Mouse (Mus musculus) C2C12 (cell line): Measurements from ENCODE around the gene Fanci. TPM values are rescaled to one million over a fixed set of nuclear protein-coding genes. Genes with fewer than 3 reads are reported as not detected.

Experiments used
- H3K27me3 ChIP-seq: one replicate; pipeline ENCODE4 v1.6.1; 2011; ENCODE audit not compliant: control insufficient read depth, insufficient read depth, insufficient read length
- H3K36me3 ChIP-seq: one replicate; pipeline ENCODE4 v1.6.1; 2011; ENCODE audit not compliant: control insufficient read depth, insufficient read depth
- H3K4me3 ChIP-seq: one replicate; pipeline ENCODE4 v1.5.1; 2011; ENCODE audit warnings: mild to moderate bottlenecking, control low read depth; ENCODE audit not compliant: poor library complexity, insufficient read depth, severe bottlenecking
- H3K79me2 ChIP-seq: one replicate; pipeline ENCODE4 v1.6.1; 2011; ENCODE audit not compliant: control insufficient read depth, insufficient read depth
- H3K79me3 ChIP-seq: one replicate; pipeline ENCODE4 v1.6.1; 2011; ENCODE audit warnings: low read depth, control low read depth
- H3ac ChIP-seq: one replicate; pipeline ENCODE3; 2011; ENCODE audit warnings: low read depth; ENCODE audit not compliant: control insufficient read depth, insufficient read length
- CEBPB ChIP-seq: IDR thresholded peaks from one replicate; pipeline ENCODE4 v1.6.1; 2011; ENCODE audit warnings: low read depth, mild to moderate bottlenecking, control low read depth, moderate library complexity
- CTCF ChIP-seq: IDR thresholded peaks from one replicate; pipeline ENCODE4 v1.5.1; 2011; ENCODE audit not compliant: control insufficient read depth, insufficient read depth, insufficient read length
- FOSL1 ChIP-seq: IDR thresholded peaks from one replicate; pipeline ENCODE4 v1.8.0; 2011; ENCODE audit warnings: mild to moderate bottlenecking, low read length; ENCODE audit not compliant: poor library complexity, insufficient read depth, severe bottlenecking
- MAX ChIP-seq: IDR thresholded peaks from one replicate; pipeline ENCODE4 v1.6.1; 2011; ENCODE audit warnings: mild to moderate bottlenecking, control low read depth
- MYOD1 ChIP-seq: IDR thresholded peaks from one replicate; pipeline ENCODE4 v1.6.1; 2011; ENCODE audit warnings: low read depth; ENCODE audit not compliant: control insufficient read depth, insufficient read length
- MYOG ChIP-seq: IDR thresholded peaks from one replicate; pipeline ENCODE4 v1.6.1; 2011; ENCODE audit not compliant: control insufficient read depth, insufficient read length; ENCODE audit errors: extremely low read depth
- USF1 ChIP-seq: IDR thresholded peaks from one replicate; pipeline ENCODE4 v1.6.1; 2011; ENCODE audit warnings: low read depth, mild to moderate bottlenecking, control low read depth, moderate library complexity
- polyA plus RNA-seq: library from polyadenylated mRNA; unstranded; fragments of >200 nt; fragmentation: generic; extraction: Trizol; gene quantifications from one replicate; pipeline ENCODE4 v1.2.1, GENCODE M21; 2012; ENCODE audit warnings: missing spikeins

Gene Fanci
- polyA plus RNA-seq, 1 experiment: 4.3 TPM

GRCm38 (mm10) chr7:79358350-79359182 is 33.2 kb upstream of the Fanci start:
- peaks cover 72% of the 10 kb centered on the region for H3K36me3 ChIP-seq
- no peaks in the 10 kb centered on the region for H3K27me3 ChIP-seq
- H3K79me2 ChIP-seq: no peaks in the 10 kb centered on the region
- H3K79me3 ChIP-seq: no peaks in the 10 kb centered on the region
- no peak overlapping the region for H3K4me3 ChIP-seq
- no peak for TF ChIP-seq FOSL1
- no peak for TF ChIP-seq MYOG
- TF ChIP-seq MYOD1: no peak
- no peak for TF ChIP-seq MAX
- H3ac ChIP-seq: no peak overlapping the region

DNA sequence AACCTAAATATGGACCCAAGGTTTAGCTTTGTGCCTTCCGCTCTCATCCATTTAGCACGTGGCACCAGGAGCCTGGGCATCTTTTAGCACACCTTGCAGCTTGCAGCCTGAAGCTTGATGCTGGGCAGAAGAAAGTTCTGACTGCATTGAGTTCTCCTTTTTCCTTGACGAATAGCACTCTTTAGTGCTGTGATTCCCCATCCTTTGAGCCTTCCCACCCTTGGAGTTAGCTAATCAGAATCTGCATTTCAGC is 32.6 kb upstream of the Fanci start:
- no peak for TF ChIP-seq MYOG
- TF ChIP-seq USF1: no peak
- TF ChIP-seq CTCF: no peak
- Histone ChIP-seq H3K27me3 (no peaks in the 10 kb centered on the region), H3K36me3 (peaks cover 66% of the 10 kb centered on the region)

DNA sequence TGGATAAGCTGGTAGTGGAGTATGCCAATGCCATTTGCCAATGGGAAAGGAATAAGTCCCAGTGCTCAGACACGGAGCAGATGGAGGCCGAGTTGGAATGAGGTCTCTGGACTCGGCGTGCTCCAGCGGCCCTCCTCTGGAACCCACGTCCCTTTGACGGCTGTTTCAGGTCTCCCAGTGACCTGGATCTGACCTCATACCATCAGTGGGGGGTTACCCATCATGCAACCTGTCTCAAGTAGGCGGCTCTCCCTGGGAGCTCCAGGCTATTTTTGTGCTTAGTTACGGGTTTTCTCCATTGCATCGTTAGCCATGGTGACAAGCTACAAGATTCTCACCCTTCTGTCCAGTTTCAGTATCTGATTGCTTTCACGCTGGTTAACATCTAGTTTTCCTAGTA is 31.7 kb upstream of the Fanci start:
- Histone ChIP-seq H3K36me3 (peaks cover 58% of the 10 kb centered on the region), H3K79me3 (no peaks in the 10 kb centered on the region), H3K27me3 (no peaks in the 10 kb centered on the region), H3K4me3 (no peak overlapping the region), H3K79me2 (no peaks in the 10 kb centered on the region), H3ac (no peak overlapping the region)
- no peak for TF ChIP-seq MAX

More for the DNA sequence above, 32.6 kb upstream of the Fanci start:
- Histone ChIP-seq H3K79me2 (no peaks in the 10 kb centered on the region), H3K79me3 (no peaks in the 10 kb centered on the region), H3ac (no peak overlapping the region), H3K4me3 (no peak overlapping the region)

DNA sequence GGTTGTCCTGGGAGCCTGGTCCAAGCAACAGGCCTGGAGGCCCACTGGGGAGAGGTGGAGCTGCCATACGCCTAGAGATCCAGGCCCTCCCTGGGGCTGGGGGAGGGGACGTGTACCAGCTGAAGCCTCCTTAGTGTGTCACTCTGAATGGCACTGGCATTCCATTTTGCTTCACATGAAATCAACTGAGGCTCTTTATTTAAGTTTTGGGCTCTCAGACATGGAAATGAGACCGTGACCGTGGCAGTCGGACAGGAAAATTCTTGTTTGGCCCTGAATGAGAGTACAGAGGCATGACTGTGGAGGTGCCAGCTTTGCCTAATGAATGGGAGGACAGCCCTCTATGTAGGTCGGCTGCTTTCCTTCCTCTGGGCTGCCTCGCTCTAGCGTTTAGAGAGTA is 29.5 kb upstream of the Fanci start:
- Histone ChIP-seq H3K79me2 (no peaks in the 10 kb centered on the region), H3K4me3 (no peak overlapping the region), H3ac (no peak overlapping the region), H3K79me3 (no peaks in the 10 kb centered on the region), H3K36me3 (peaks cover 44% of the 10 kb centered on the region), H3K27me3 (no peaks in the 10 kb centered on the region)
- TF ChIP-seq MYOD1: no peak
- TF ChIP-seq MYOG: no peak
- TF ChIP-seq CTCF: no peak
- TF ChIP-seq FOSL1: no peak
- TF ChIP-seq CEBPB: no peak

DNA sequence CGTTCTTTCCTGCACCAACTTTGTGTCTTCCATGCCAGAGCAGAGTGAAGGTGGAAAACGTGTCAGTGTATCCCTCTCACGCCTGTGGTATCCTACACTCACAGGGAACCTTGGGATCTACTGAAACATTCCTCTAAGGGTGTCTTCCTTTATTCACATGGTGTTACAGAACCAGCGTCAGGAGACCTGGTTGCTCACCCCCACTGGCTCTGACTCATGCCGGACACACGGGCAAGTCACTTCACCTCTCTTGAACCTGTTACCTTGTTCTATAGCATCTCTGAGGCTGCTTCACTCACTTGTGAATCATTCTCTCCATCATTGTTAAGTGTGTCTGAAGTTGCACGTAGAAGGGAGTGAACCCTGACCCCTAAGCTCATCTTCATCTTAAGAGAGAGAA is 28.9 kb upstream of the Fanci start:
- TF ChIP-seq MYOG (no peak), USF1 (no peak), MYOD1 (no peak), CEBPB (no peak), MAX (no peak), CTCF (no peak), FOSL1 (no peak)
- H3K4me3 ChIP-seq: no peak overlapping the region
- peaks cover 40% of the 10 kb centered on the region for H3K36me3 ChIP-seq
- no peaks in the 10 kb centered on the region for H3K79me2 ChIP-seq
- no peak overlapping the region for H3ac ChIP-seq
- no peaks in the 10 kb centered on the region for H3K79me3 ChIP-seq
- H3K27me3 ChIP-seq: no peaks in the 10 kb centered on the region

GRCm38 (mm10) chr7:79363370-79364043 is 28.2 kb upstream of the Fanci start:
- H3ac ChIP-seq: no peak overlapping the region
- no peak for TF ChIP-seq MAX
- TF ChIP-seq MYOD1: no peak
- TF ChIP-seq CTCF: no peak
- TF ChIP-seq FOSL1: no peak
- no peak for TF ChIP-seq CEBPB
- H3K79me2 ChIP-seq: no peaks in the 10 kb centered on the region
- no peaks in the 10 kb centered on the region for H3K27me3 ChIP-seq
- no peak overlapping the region for H3K4me3 ChIP-seq
- H3K36me3 ChIP-seq: peaks cover 33% of the 10 kb centered on the region
- no peaks in the 10 kb centered on the region for H3K79me3 ChIP-seq
